Mouse (Mus musculus) stomach, postnatal 0 days (tissue): ENCODE measurements around the gene Nfkbiz. TPM values are rescaled to one million over a fixed set of nuclear protein-coding genes. Genes with fewer than 3 reads are reported as not detected.
A peak's percentile ranks its signal among the peaks of the same experiment; 100 is the strongest.

Experiments
- ATAC-seq: fragments of 200-750 bp; cut with Nextera tagmentation; 2 replicates; pipeline ENCODE4 v1.8.0; 2017; ENCODE audit not compliant: low FRiP score, low TSS enrichment
- DNase-seq: peaks from one replicate; pipeline ENCODE4 v3.0.0-alpha.2; 2016; ENCODE audit warnings: low spot score
- H3K27ac ChIP-seq: fragments of 300-500 bp; sonication (generic); replicated peaks from 2 replicates; pipeline ENCODE4 v1.5.1; 2014; ENCODE audit warnings: mild to moderate bottlenecking, control low read depth
- H3K27me3 ChIP-seq: fragments of 300-500 bp; sonication (generic); 2 replicates; pipeline ENCODE4 v1.6.1; 2014; ENCODE audit warnings: low read length; ENCODE audit not compliant: control insufficient read depth, insufficient read depth
- H3K36me3 ChIP-seq: fragments of 300-500 bp; sonication (generic); 2 replicates; pipeline ENCODE4 v1.6.1; 2014; ENCODE audit warnings: low read length, mixed read lengths; ENCODE audit not compliant: control insufficient read depth, insufficient read depth
- H3K4me1 ChIP-seq: fragments of 300-500 bp; sonication (generic); replicated peaks from 2 replicates; pipeline ENCODE4 v1.6.1; 2014; ENCODE audit warnings: antibody characterized with exemption; ENCODE audit not compliant: control insufficient read depth, insufficient read depth
- H3K4me2 ChIP-seq: fragments of 300-500 bp; sonication (generic); replicated peaks from 2 replicates; pipeline ENCODE4 v1.6.1; 2014; ENCODE audit warnings: low read depth, mild to moderate bottlenecking, control low read depth, moderate library complexity
- H3K4me3 ChIP-seq: fragments of 300-500 bp; sonication (generic); 2 replicates; pipeline ENCODE4 v1.5.1; 2014; ENCODE audit warnings: low read depth, low read length, control low read depth
- H3K9ac ChIP-seq: fragments of 300-500 bp; sonication (generic); 2 replicates; pipeline ENCODE4 v1.6.1; 2014; ENCODE audit warnings: mild to moderate bottlenecking, low read length, control low read depth, mixed read lengths
- H3K9me3 ChIP-seq: fragments of 300-500 bp; sonication (generic); 2 replicates; pipeline ENCODE4 v1.6.1; 2016; ENCODE audit warnings: low read length; ENCODE audit not compliant: control insufficient read depth
- CTCF ChIP-seq: IDR thresholded peaks from 2 replicates; pipeline ENCODE4 v1.5.1; 2016; ENCODE audit warnings: antibody characterized with exemption, low read depth, mild to moderate bottlenecking, moderate library complexity
- EP300 ChIP-seq: optimal IDR thresholded peaks from 2 replicates; pipeline ENCODE3; 2016; ENCODE audit warnings: antibody characterized with exemption
- WGBS: fragments of 180-500 bp; shearing (Covaris S2); extraction: QIAGEN DNeasy Blood & Tissue Kit; methylation state at CpG from one replicate; pipeline ENCODE4 v1.1.7; 2014; 5-methylcytosine and 5-hydroxymethylcytosine counted together
- polyA plus RNA-seq: library from polyadenylated mRNA; unstranded; fragments of >200 nt; fragmentation: Nextera tagmentation; extraction: Ambion mirVana; gene quantifications from 2 replicates; pipeline ENCODE4 v1.2.1, GENCODE M21; 2015

Nfkbiz gene
- polyA plus RNA-seq, 1 experiment from 2014 or later = 9.1 TPM

DNA sequence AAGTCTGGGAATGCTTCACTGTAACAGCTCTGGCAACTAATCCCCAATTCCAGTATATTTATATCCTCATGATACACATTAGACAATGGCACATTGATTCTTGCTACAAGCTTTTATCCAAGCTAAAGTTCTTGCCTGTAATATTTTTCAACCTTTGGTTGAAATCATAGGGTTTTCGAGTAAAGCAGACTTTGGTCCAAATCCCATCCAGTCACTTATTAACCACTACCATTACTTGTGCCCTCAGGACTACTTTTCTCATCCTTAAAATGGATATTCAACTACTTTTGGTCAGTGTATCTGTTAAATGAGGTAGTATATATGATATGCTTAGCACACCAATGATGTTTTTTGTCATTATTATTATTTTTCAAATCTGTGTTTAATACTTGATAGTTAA is 7.2 kb downstream of the Nfkbiz start:
- H3K4me3 ChIP-seq = no peak overlapping the region
- WGBS = 80% methylated on average over 1 of the region's 1 CpGs
- TF ChIP-seq CTCF (no peak), EP300 (no peak)
- no peak overlapping the region for H3K27ac ChIP-seq
- no peak for DNase-seq
- H3K9me3 ChIP-seq = no peaks in the 10 kb centered on the region
- H3K36me3 ChIP-seq = no peaks in the 10 kb centered on the region
- no peak for ATAC-seq
- H3K27me3 ChIP-seq = no peaks in the 10 kb centered on the region
- no peak overlapping the region for H3K9ac ChIP-seq
- H3K4me2 ChIP-seq = no peak overlapping the region
- H3K4me1 ChIP-seq = no peaks in the 10 kb centered on the region

DNA sequence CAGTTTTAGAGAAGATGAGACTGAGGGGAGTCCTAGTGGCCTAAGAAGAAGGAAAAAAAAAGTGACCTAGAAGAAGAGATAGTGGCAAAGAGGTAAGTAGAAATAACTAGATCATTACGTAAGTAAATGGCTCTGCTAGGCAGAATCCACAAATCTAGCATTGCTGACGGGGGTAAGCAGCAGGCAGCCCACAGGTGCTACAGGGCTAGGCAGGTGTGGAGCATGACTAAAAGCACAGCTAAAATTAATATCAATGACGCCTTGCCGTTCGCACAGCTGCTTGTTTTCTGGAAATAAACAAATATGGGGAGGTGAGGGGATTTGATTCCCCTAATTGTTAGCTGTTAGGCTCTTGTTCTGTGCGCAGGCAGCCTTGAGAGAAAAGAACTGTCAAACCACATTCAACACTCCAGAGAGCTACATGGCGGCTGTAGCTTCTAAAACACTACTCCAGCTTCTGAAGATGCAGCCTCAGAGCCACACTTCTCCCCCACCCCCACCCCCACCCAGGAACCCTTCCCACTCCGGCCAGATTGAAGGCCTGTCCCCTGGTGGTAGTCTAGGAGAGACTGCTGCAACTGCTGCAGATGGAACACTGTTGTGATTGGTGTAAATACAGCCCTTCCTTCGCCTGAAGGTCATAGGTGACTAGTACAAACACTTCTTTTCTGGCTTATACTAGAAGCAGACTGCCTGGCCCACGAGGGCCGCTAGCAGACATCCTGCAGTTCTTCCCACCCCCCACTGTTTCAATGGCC is 15.1 kb downstream of the Nfkbiz start:
- H3K4me2 ChIP-seq = peak overlapping the region; percentile 74
- H3K9ac ChIP-seq = no peak overlapping the region
- DNase-seq (peak; percentile 41), ATAC-seq (no peak)
- WGBS = 54% methylated on average over 11 of the region's 11 CpGs
- no peaks in the 10 kb centered on the region for H3K4me1 ChIP-seq
- H3K27ac ChIP-seq = no peak overlapping the region
- TF ChIP-seq EP300 = no peak
- peak; percentile 58 for TF ChIP-seq CTCF
- H3K36me3 ChIP-seq = no peaks in the 10 kb centered on the region
- H3K27me3 ChIP-seq = no peaks in the 10 kb centered on the region
- H3K4me3 ChIP-seq = no peak overlapping the region
- no peaks in the 10 kb centered on the region for H3K9me3 ChIP-seq

DNA sequence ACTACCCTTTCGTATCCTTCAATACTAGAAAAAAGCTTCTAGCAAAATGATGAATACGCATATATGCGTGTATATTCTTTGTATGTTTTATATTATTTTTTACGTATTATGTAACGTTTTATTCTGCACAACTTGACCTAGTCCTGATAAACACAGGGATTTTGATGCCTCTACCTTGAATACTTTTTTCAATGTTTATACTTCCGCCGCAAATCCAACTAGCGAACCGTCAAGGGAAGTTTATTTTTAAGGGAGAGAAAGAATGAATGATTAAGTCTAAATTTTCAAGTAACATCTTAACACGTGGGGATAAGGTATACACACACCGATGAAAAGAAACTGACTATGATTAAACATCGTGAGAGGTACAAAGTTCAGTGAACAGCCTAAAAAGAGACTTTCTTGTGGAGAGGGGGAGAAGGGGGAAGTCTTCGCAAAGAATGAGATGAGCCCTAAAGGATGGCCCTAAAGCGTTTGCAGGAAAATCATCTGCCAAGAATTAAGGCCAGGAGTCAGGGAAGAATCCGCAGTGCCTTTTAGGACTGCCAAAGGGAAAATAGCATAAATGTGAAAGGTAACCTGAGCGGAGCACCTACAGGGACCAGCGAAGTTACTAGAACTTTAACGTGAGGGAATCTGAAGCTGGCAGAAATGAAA is 15.8 kb downstream of the Nfkbiz start:
- Histone ChIP-seq H3K9ac (peak overlapping the region; percentile 14; the same call in 1 of the 2 replicates), H3K27ac (0 out of 2 replicates have a peak overlapping the region, but pooled peaks have one; percentile 30)
- 28% methylated on average over 18 of the region's 18 CpGs for WGBS

DNA sequence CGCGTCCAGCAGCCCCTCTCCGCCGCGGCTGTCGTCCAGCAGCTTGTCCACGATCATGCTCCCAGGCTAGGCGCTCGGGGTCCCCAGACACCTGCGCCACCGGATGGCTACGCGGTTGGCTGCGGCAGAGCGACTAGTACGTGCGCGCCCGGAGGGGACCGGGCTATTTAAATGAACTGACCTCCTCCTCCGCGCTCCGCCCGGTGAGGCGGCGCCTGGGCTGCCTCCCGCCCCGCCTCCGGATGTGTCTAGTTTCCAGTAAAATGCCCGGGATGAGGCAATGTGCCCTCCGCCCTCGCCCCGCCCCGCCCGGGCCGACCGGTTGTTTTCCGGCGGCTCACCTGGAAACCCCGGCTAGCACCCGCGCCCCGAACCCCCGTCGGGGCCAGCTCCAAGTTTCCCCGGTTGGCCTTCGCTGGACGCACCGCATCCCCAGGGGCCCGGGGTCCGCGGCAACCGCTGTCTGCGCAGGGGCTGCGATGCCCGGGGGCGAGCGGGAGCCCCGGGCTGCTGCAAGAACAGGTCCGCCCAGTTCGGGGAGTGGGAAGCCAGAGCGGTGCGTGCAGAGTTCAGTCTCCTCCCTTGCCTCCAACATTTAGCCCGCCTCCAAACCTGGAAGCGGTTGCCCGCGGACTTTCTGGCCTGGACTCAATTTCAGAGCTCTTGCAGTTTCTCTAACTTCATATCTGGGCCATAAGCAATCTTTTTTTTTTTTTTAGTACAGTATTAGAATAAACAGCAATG is 16.5 kb downstream of the Nfkbiz start:
- WGBS = under 1% methylated on average over 64 of the region's 67 CpGs
- H3K4me3 ChIP-seq = peak overlapping the region; percentile 94
- H3K9me3 ChIP-seq = no peaks in the 10 kb centered on the region
- peak overlapping the region; percentile 89 for H3K9ac ChIP-seq
- peak overlapping the region; percentile 74 for H3K4me2 ChIP-seq
- H3K36me3 ChIP-seq = peaks cover 6% of the 10 kb centered on the region
- ATAC-seq (peak; percentile 96), DNase-seq (peak; percentile 98)
- TF ChIP-seq EP300 (no peak), CTCF (no peak)
- peak overlapping the region; percentile 95 for H3K27ac ChIP-seq
- no peaks in the 10 kb centered on the region for H3K27me3 ChIP-seq
- H3K4me1 ChIP-seq = no peaks in the 10 kb centered on the region

More for the DNA sequence above, 15.8 kb downstream of the Nfkbiz start:
- TF ChIP-seq CTCF (no peak), EP300 (no peak)
- DNase-seq = no peak
- peaks cover 3% of the 10 kb centered on the region for H3K36me3 ChIP-seq
- H3K9me3 ChIP-seq = no peaks in the 10 kb centered on the region
- H3K4me1 ChIP-seq = no peaks in the 10 kb centered on the region
- ATAC-seq = no peak
- no peaks in the 10 kb centered on the region for H3K27me3 ChIP-seq
- peak overlapping the region; percentile 74 for H3K4me2 ChIP-seq
- H3K4me3 ChIP-seq = peak overlapping the region; percentile 94

DNA sequence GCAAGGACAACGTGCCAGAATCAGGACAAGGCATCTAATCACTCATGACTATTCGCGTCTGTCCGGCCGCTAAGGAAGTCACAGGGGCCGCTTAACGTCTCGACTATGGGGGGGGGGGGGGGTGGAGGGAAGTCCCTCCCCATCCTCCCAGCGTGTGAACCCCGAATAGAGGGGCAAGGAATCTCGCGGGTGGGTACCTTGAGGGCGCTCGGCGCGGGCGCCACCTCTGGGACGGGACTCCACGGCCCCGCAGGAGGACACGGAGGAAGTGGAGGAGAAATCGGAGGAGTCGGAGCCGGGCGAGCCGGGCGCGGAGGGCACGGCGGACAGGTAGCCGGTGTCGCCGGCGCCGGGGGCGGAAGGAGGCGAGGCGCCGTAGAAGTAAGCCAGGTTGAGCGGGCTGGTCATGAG is 17.1 kb downstream of the Nfkbiz start:
- Histone ChIP-seq H3K27me3 (no peaks in the 10 kb centered on the region), H3K4me2 (peak overlapping the region; percentile 74), H3K4me3 (peak overlapping the region; percentile 94), H3K36me3 (peaks cover 6% of the 10 kb centered on the region), H3K9ac (peak overlapping the region; percentile 89), H3K4me1 (no peaks in the 10 kb centered on the region), H3K9me3 (no peaks in the 10 kb centered on the region), H3K27ac (peak overlapping the region; percentile 95)
- DNase-seq (no peak), ATAC-seq (peak; percentile 24)
- WGBS = under 1% methylated on average over 35 of the region's 40 CpGs
- no peak for TF ChIP-seq EP300
